Mouse (Mus musculus): ENCODE measurements at regions not wholly inside any gene's neighbourhood (a gene's known extent, or its start where the extent isn't known, plus 50 kb on each side); places are given as distances from the start of the nearest gene placed in this dataset.

- H3K4me3 ChIP-seq (ENCODE audit: low read depth, low read length): no peak overlapping the region
- H3K36me3 ChIP-seq (ENCODE audit: control insufficient read depth, insufficient read depth, low read length): no peaks in the 10 kb centered on the region
- WGBS: 78% methylated on average over 3 of the region's 3 CpGs
- H3K4me2 ChIP-seq (ENCODE audit: low read depth, low read length): no peak overlapping the region
- no peaks in the 10 kb centered on the region for H3K4me1 ChIP-seq (ENCODE audit: control insufficient read depth, insufficient read depth, low read length)
- H3K27me3 ChIP-seq (replicated peaks; ENCODE audit: control insufficient read depth, insufficient read depth, low read length): no peaks in the 10 kb centered on the region
- DNase-seq (ENCODE audit: low spot score): no peak
- ATAC-seq (ENCODE audit: low read depth): no peak
- H3K9ac ChIP-seq (ENCODE audit: low read depth, low read length): no peak overlapping the region
- H3K9me3 ChIP-seq (ENCODE audit: control insufficient read depth, low read length): no peaks in the 10 kb centered on the region
- no peak overlapping the region for H3K27ac ChIP-seq (replicated peaks; ENCODE audit: low read depth, low read length)
These were observed 627.8 kb downstream of the Hs3st4 start for GRCm38 (mm10) chr7:124610437-124610836.

GRCm38 (mm10) chr7:124647131-124647530, 664.5 kb downstream of the Hs3st4 start:
- no peak for DNase-seq (ENCODE audit: low spot score)
- H3K4me3 ChIP-seq (ENCODE audit: low read depth, low read length): no peak overlapping the region
- H3K9ac ChIP-seq (ENCODE audit: low read depth, low read length): no peak overlapping the region
- 80% methylated on average over 6 of the region's 6 CpGs for WGBS
- ATAC-seq (ENCODE audit: low read depth): no peak
- no peak overlapping the region for H3K4me2 ChIP-seq (ENCODE audit: low read depth, low read length)
- no peaks in the 10 kb centered on the region for H3K4me1 ChIP-seq (ENCODE audit: control insufficient read depth, insufficient read depth, low read length)
- H3K36me3 ChIP-seq (ENCODE audit: control insufficient read depth, insufficient read depth, low read length): no peaks in the 10 kb centered on the region
- no peaks in the 10 kb centered on the region for H3K27me3 ChIP-seq (replicated peaks; ENCODE audit: control insufficient read depth, insufficient read depth, low read length)
- no peak overlapping the region for H3K27ac ChIP-seq (replicated peaks; ENCODE audit: low read depth, low read length)
- H3K9me3 ChIP-seq (ENCODE audit: control insufficient read depth, low read length): no peaks in the 10 kb centered on the region

GRCm38 (mm10) chr7:124667180-124667968, 684.7 kb downstream of the Hs3st4 start:
- Histone ChIP-seq H3K9ac (ENCODE audit: low read depth, low read length) (no peak overlapping the region), H3K4me3 (ENCODE audit: low read depth, low read length) (no peak overlapping the region), H3K27me3 (replicated peaks; ENCODE audit: control insufficient read depth, insufficient read depth, low read length) (no peaks in the 10 kb centered on the region), H3K9me3 (ENCODE audit: control insufficient read depth, low read length) (no peaks in the 10 kb centered on the region), H3K4me1 (ENCODE audit: control insufficient read depth, insufficient read depth, low read length) (no peaks in the 10 kb centered on the region), H3K27ac (replicated peaks; ENCODE audit: low read depth, low read length) (no peak overlapping the region), H3K4me2 (ENCODE audit: low read depth, low read length) (no peak overlapping the region), H3K36me3 (ENCODE audit: control insufficient read depth, insufficient read depth, low read length) (no peaks in the 10 kb centered on the region)
- ATAC-seq (ENCODE audit: low read depth) (no peak), DNase-seq (ENCODE audit: low spot score) (no peak)
- 38% methylated on average over 12 of the region's 12 CpGs for WGBS

- H3K9me3 ChIP-seq (ENCODE audit: control insufficient read depth, low read length): no peaks in the 10 kb centered on the region
- 55% methylated on average over 4 of the region's 4 CpGs for WGBS
- H3K4me2 ChIP-seq (ENCODE audit: low read depth, low read length): no peak overlapping the region
- H3K27me3 ChIP-seq (replicated peaks; ENCODE audit: control insufficient read depth, insufficient read depth, low read length): no peaks in the 10 kb centered on the region
- DNase-seq (ENCODE audit: low spot score) (no peak), ATAC-seq (ENCODE audit: low read depth) (no peak)
- no peaks in the 10 kb centered on the region for H3K36me3 ChIP-seq (ENCODE audit: control insufficient read depth, insufficient read depth, low read length)
- no peaks in the 10 kb centered on the region for H3K4me1 ChIP-seq (ENCODE audit: control insufficient read depth, insufficient read depth, low read length)
- no peak overlapping the region for H3K4me3 ChIP-seq (ENCODE audit: low read depth, low read length)
- no peak overlapping the region for H3K9ac ChIP-seq (ENCODE audit: low read depth, low read length)
- no peak overlapping the region for H3K27ac ChIP-seq (replicated peaks; ENCODE audit: low read depth, low read length)
These were observed 685.4 kb downstream of the Hs3st4 start for GRCm38 (mm10) chr7:124668058-124668457.

GRCm38 (mm10) chr7:124670477-124670876, 687.8 kb downstream of the Hs3st4 start:
- 60% methylated on average over 4 of the region's 4 CpGs for WGBS

GRCm38 (mm10) chr7:124671117-124671516, 688.4 kb downstream of the Hs3st4 start:
- Histone ChIP-seq H3K4me1 (ENCODE audit: control insufficient read depth, insufficient read depth, low read length) (no peaks in the 10 kb centered on the region), H3K4me3 (ENCODE audit: low read depth, low read length) (no peak overlapping the region), H3K9ac (ENCODE audit: low read depth, low read length) (no peak overlapping the region), H3K27ac (replicated peaks; ENCODE audit: low read depth, low read length) (no peak overlapping the region), H3K27me3 (replicated peaks; ENCODE audit: control insufficient read depth, insufficient read depth, low read length) (no peaks in the 10 kb centered on the region), H3K4me2 (ENCODE audit: low read depth, low read length) (no peak overlapping the region), H3K36me3 (ENCODE audit: control insufficient read depth, insufficient read depth, low read length) (no peaks in the 10 kb centered on the region), H3K9me3 (ENCODE audit: control insufficient read depth, low read length) (no peaks in the 10 kb centered on the region)
- ATAC-seq (ENCODE audit: low read depth) (no peak), DNase-seq (ENCODE audit: low spot score) (no peak)

More at GRCm38 (mm10) chr7:124670477-124670876, 687.8 kb downstream of the Hs3st4 start:
- H3K4me1 ChIP-seq (ENCODE audit: control insufficient read depth, insufficient read depth, low read length): no peaks in the 10 kb centered on the region
- DNase-seq (ENCODE audit: low spot score) (no peak), ATAC-seq (ENCODE audit: low read depth) (no peak)
- H3K9ac ChIP-seq (ENCODE audit: low read depth, low read length): no peak overlapping the region
- no peak overlapping the region for H3K4me2 ChIP-seq (ENCODE audit: low read depth, low read length)
- H3K27ac ChIP-seq (replicated peaks; ENCODE audit: low read depth, low read length): no peak overlapping the region
- no peaks in the 10 kb centered on the region for H3K36me3 ChIP-seq (ENCODE audit: control insufficient read depth, insufficient read depth, low read length)
- H3K27me3 ChIP-seq (replicated peaks; ENCODE audit: control insufficient read depth, insufficient read depth, low read length): no peaks in the 10 kb centered on the region
- no peaks in the 10 kb centered on the region for H3K9me3 ChIP-seq (ENCODE audit: control insufficient read depth, low read length)
- H3K4me3 ChIP-seq (ENCODE audit: low read depth, low read length): no peak overlapping the region

- Histone ChIP-seq H3K9me3 (ENCODE audit: control insufficient read depth, low read length) (no peaks in the 10 kb centered on the region), H3K4me1 (ENCODE audit: control insufficient read depth, insufficient read depth, low read length) (no peaks in the 10 kb centered on the region), H3K27me3 (replicated peaks; ENCODE audit: control insufficient read depth, insufficient read depth, low read length) (no peaks in the 10 kb centered on the region), H3K27ac (replicated peaks; ENCODE audit: low read depth, low read length) (no peak overlapping the region), H3K36me3 (ENCODE audit: control insufficient read depth, insufficient read depth, low read length) (no peaks in the 10 kb centered on the region), H3K9ac (ENCODE audit: low read depth, low read length) (no peak overlapping the region), H3K4me3 (ENCODE audit: low read depth, low read length) (no peak overlapping the region), H3K4me2 (ENCODE audit: low read depth, low read length) (no peak overlapping the region)
- DNase-seq (ENCODE audit: low spot score) (no peak), ATAC-seq (ENCODE audit: low read depth) (no peak)
- WGBS: 60% methylated on average over 3 of the region's 3 CpGs
These were observed 694.3 kb downstream of the Hs3st4 start for GRCm38 (mm10) chr7:124676854-124677515.

- Histone ChIP-seq H3K27me3 (replicated peaks; ENCODE audit: control insufficient read depth, insufficient read depth, low read length) (no peaks in the 10 kb centered on the region), H3K4me3 (ENCODE audit: low read depth, low read length) (no peak overlapping the region), H3K9me3 (ENCODE audit: control insufficient read depth, low read length) (no peaks in the 10 kb centered on the region), H3K4me1 (ENCODE audit: control insufficient read depth, insufficient read depth, low read length) (no peaks in the 10 kb centered on the region), H3K36me3 (ENCODE audit: control insufficient read depth, insufficient read depth, low read length) (no peaks in the 10 kb centered on the region), H3K4me2 (ENCODE audit: low read depth, low read length) (no peak overlapping the region), H3K27ac (replicated peaks; ENCODE audit: low read depth, low read length) (no peak overlapping the region), H3K9ac (ENCODE audit: low read depth, low read length) (no peak overlapping the region)
- 0 out of 2 replicates have a peak, but pooled peaks have one; percentile 22 for ATAC-seq (ENCODE audit: low read depth)
- DNase-seq (ENCODE audit: low spot score): no peak
These were observed 697.9 kb downstream of the Hs3st4 start for GRCm38 (mm10) chr7:124680561-124680960.

GRCm38 (mm10) chr7:124681212-124681611, 698.5 kb downstream of the Hs3st4 start:
- Histone ChIP-seq H3K9me3 (ENCODE audit: control insufficient read depth, low read length) (no peaks in the 10 kb centered on the region), H3K27me3 (replicated peaks; ENCODE audit: control insufficient read depth, insufficient read depth, low read length) (no peaks in the 10 kb centered on the region), H3K27ac (replicated peaks; ENCODE audit: low read depth, low read length) (no peak overlapping the region), H3K4me3 (ENCODE audit: low read depth, low read length) (no peak overlapping the region), H3K4me1 (ENCODE audit: control insufficient read depth, insufficient read depth, low read length) (no peaks in the 10 kb centered on the region), H3K36me3 (ENCODE audit: control insufficient read depth, insufficient read depth, low read length) (no peaks in the 10 kb centered on the region), H3K9ac (ENCODE audit: low read depth, low read length) (no peak overlapping the region), H3K4me2 (ENCODE audit: low read depth, low read length) (no peak overlapping the region)
- no peak for DNase-seq (ENCODE audit: low spot score)
- no peak for ATAC-seq (ENCODE audit: low read depth)
- 84% methylated on average over 10 of the region's 10 CpGs for WGBS

Measured in embryonic facial prominence, embryonic 14.5 days (tissue).